Mouse (Mus musculus) forebrain, postnatal 0 days (tissue): ENCODE results near the gene Mdga1. TPM values are rescaled to one million over a fixed set of nuclear protein-coding genes. Genes with fewer than 3 reads are reported as not detected.
A peak's percentile ranks its signal among the peaks of the same experiment; 100 is the strongest.

Source experiments
- ATAC-seq: fragments of 200-750 bp; cut with Nextera tagmentation; 2 replicates; pipeline ENCODE4 v1.8.0; 2017; ENCODE audit warnings: mild to moderate bottlenecking, moderate library complexity
- DNase-seq: peaks from one replicate; pipeline ENCODE4 v3.0.0-alpha.2; 2015
- H3K27ac ChIP-seq: fragments of 300-500 bp; sonication (generic); 2 replicates; pipeline ENCODE4 v1.5.1; 2014; ENCODE audit warnings: low read depth, mild to moderate bottlenecking, antibody characterized with exemption, low read length, moderate library complexity, mixed read lengths
- H3K27me3 ChIP-seq: fragments of 300-500 bp; sonication (generic); 2 replicates; pipeline ENCODE4 v1.6.1; 2014; ENCODE audit warnings: mild to moderate bottlenecking, low read length, mixed read lengths; ENCODE audit not compliant: insufficient read depth
- H3K36me3 ChIP-seq: fragments of 300-500 bp; sonication (generic); 2 replicates; pipeline ENCODE4 v1.6.1; 2014; ENCODE audit warnings: mild to moderate bottlenecking, moderate library complexity; ENCODE audit not compliant: insufficient read depth
- H3K4me1 ChIP-seq: fragments of 300-500 bp; sonication (generic); 2 replicates; pipeline ENCODE4 v1.6.1; 2014; ENCODE audit warnings: antibody characterized with exemption; ENCODE audit not compliant: insufficient read depth
- H3K4me2 ChIP-seq: fragments of 300-500 bp; sonication (generic); 2 replicates; pipeline ENCODE4 v1.6.1; 2014; ENCODE audit warnings: low read depth, mild to moderate bottlenecking, moderate library complexity
- H3K4me3 ChIP-seq: fragments of 300-500 bp; sonication (generic); 2 replicates; pipeline ENCODE4 v1.5.1; 2014; ENCODE audit warnings: low read depth, low read length, mixed read lengths
- H3K9ac ChIP-seq: fragments of 300-500 bp; sonication (generic); 2 replicates; pipeline ENCODE4 v1.6.1; 2014; ENCODE audit warnings: mild to moderate bottlenecking
- H3K9me3 ChIP-seq: fragments of 300-500 bp; sonication (generic); 2 replicates; pipeline ENCODE4 v1.6.1; 2016; ENCODE audit warnings: low read length
- CTCF ChIP-seq: sonication (generic); IDR thresholded peaks from 2 replicates; pipeline ENCODE4 v1.5.1; 2016; ENCODE audit warnings: antibody characterized with exemption, control low read depth, low read depth
- WGBS: fragments of 180-500 bp; shearing (Covaris S2); extraction: QIAGEN DNeasy Blood & Tissue Kit; methylation state at CpG from one replicate; pipeline ENCODE4 v1.1.7; 2014; 5-methylcytosine and 5-hydroxymethylcytosine counted together
- polyA plus RNA-seq: library from polyadenylated mRNA; unstranded; fragments of >200 nt; fragmentation: Nextera tagmentation; extraction: Ambion mirVana; gene quantifications from 2 replicates; pipeline ENCODE4 v1.2.1, GENCODE M21; 2015
- total RNA-seq: library from RNA; depleted of rRNA; stranded (reverse); fragments of >200 nt; gene quantifications from 2 replicates; pipeline ENCODE4 v1.2.3, GENCODE M21; 2014

Mdga1 gene
- total and polyA plus RNA-seq, 2 experiments from 2014 or later, result 10.9 to 45.7 TPM

DNA sequence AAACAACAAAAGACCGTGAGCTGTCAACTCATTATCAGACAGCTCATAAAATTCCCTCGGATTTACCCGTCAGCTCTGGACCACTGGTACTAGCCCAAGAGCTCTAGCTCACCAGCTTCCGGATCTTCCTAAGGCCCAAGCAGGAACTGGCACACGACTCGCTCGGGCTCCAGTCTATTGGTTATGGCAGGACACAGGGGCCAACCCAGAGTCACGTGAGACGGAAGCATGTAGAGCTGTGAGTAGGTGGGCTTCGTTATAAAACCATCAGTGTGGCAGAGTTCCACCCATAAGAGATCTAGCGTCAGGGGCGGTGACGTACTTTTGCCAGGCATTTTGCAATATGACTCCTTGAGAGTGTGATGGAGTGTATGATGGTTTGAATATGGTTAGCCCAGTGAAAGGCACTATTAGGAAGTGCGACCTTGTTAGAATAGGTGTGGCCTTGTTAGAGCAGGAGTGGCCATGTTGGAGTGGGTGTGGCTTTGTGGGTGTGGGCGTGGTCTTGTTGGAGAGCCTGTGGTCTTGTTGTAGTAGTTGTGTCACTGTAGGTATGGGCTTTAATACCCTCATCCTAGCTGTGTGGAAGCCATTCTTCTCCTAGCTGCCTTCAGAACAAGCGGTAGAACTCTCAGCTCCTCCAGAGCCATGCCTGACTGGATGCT, 56.5 kb downstream of the Mdga1 start:
- Histone ChIP-seq H3K9me3 (no peaks in the 10 kb centered on the region), H3K4me3 (no peak overlapping the region), H3K4me1 (no peaks in the 10 kb centered on the region), H3K9ac (no peak overlapping the region), H3K4me2 (no peak overlapping the region), H3K27ac (no peak overlapping the region), H3K27me3 (no peaks in the 10 kb centered on the region), H3K36me3 (no peaks in the 10 kb centered on the region)
- 91% methylated on average over 16 of the region's 16 CpGs for WGBS
- DNase-seq (no peak), ATAC-seq (no peak)
- no peak for TF ChIP-seq CTCF

DNA sequence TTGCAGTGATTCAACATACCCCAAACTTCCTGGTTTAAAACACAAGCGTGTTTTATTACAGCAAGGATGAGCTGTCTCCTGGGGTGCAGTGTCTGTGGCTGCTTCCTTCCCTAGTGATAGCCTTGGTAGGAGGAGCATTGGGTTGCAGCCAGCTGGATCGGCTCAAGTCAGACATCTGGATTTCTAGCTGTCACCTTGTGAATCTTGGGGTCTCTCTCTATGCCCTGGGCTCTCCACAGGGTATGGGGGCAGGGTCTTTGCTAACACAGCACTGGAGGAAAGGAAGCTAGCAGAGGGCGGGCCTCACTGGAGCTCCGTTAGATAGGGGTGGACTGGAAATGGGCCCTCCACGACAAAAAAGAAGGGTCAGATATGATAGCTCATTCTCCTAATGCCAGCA, 57.2 kb downstream of the Mdga1 start:
- Histone ChIP-seq H3K4me2 (no peak overlapping the region), H3K4me3 (no peak overlapping the region), H3K27ac (no peak overlapping the region), H3K4me1 (no peaks in the 10 kb centered on the region), H3K9ac (no peak overlapping the region), H3K9me3 (no peaks in the 10 kb centered on the region), H3K27me3 (no peaks in the 10 kb centered on the region), H3K36me3 (no peaks in the 10 kb centered on the region)
- no peak for ATAC-seq
- TF ChIP-seq CTCF, result no peak
- 75% methylated on average over 5 of the region's 5 CpGs for WGBS
- no peak for DNase-seq

DNA sequence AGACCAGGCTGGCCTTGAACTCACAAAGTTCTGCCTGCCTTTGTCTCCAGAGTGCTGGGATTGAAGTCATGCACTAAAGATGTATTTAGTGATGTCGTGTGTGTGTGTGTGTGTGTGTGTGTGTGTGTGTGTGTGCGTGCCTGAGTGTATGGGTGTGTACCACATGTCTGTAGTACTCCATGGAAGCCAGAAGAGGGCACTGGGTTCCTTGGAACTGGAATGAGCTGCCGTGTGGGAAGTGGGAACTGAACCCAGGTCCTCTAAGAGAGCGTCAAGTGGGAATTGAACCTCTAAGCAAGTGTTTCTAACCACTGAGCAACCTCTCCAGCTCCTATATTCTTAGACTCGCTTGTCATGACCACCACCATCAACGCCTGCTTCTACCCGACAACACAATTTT, 60.9 kb downstream of the Mdga1 start:
- no peak overlapping the region for H3K4me3 ChIP-seq
- no peaks in the 10 kb centered on the region for H3K27me3 ChIP-seq
- H3K36me3 ChIP-seq, result no peaks in the 10 kb centered on the region
- WGBS, result 93% methylated on average over 7 of the region's 7 CpGs
- ATAC-seq (no peak), DNase-seq (no peak)
- no peak overlapping the region for H3K4me2 ChIP-seq
- H3K4me1 ChIP-seq, result no peaks in the 10 kb centered on the region
- H3K9me3 ChIP-seq, result no peaks in the 10 kb centered on the region
- no peak overlapping the region for H3K9ac ChIP-seq
- no peak for TF ChIP-seq CTCF
- no peak overlapping the region for H3K27ac ChIP-seq

DNA sequence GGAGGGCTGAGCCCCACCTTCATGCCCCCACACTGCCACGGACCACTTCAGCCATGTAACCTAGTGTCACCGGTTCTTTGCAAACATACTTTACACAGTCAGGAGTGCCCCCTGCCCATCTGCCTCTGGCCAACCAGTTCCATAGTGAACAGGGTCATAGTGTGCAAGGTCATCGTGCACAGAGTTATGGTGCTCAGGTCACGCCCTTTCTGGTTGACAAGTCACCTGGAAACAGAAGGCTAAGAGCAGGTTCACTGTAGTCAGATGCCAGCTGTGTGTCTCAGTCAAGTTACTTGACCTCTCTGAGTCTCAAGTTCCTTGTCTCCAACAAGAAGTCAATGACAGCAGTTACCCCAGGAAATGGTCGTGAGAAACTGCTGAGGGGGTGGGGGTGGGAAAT, 65.2 kb downstream of the Mdga1 start:
- H3K27ac ChIP-seq, result no peak overlapping the region
- no peaks in the 10 kb centered on the region for H3K9me3 ChIP-seq
- no peaks in the 10 kb centered on the region; the same call in 1 of the 2 replicates for H3K27me3 ChIP-seq
- no peak for ATAC-seq
- H3K9ac ChIP-seq, result no peak overlapping the region
- H3K4me2 ChIP-seq, result no peak overlapping the region
- no peak for DNase-seq
- H3K4me1 ChIP-seq, result no peaks in the 10 kb centered on the region
- 73% methylated on average over 5 of the region's 5 CpGs for WGBS
- no peaks in the 10 kb centered on the region for H3K36me3 ChIP-seq
- no peak for TF ChIP-seq CTCF
- no peak overlapping the region for H3K4me3 ChIP-seq

DNA sequence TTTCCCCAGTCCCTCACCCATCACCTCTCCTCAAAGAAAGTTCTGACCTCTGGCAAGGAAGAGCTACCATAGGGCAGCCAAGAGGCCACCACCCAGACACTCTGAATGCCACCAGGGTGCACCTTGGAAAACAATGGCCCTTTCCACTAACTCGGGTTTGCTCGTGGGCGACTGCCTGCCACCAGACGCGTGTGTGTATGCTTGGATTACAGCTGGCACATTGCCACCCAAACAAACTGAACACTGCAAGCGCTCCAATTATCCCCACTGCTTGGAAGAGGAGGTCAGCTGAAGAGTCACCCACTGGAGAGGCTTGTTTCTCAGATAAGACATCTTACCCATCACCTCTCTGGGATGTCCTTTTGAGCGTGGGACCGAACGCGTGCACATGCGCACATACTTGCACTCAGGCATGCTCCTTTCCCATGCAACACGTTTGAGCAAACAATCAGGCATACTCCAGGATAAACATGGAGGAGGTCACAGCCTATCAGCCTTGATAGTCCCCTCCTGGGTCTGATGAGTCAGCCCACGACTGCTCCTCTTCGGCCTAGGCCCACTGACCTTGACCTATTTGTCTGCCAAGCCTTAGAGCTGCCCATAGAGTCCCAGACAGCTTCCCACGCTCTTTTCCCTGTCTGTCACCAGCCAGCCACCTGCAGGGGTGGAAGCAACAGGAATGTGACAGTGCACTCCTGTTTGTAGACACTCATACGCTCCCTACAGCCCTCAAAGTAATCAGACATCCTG, 67.3 kb downstream of the Mdga1 start:
- no peak overlapping the region for H3K4me3 ChIP-seq
- no peak overlapping the region for H3K27ac ChIP-seq
- no peaks in the 10 kb centered on the region for H3K9me3 ChIP-seq
- peak; percentile 57 for DNase-seq
- ATAC-seq, result no peak
- H3K9ac ChIP-seq, result no peak overlapping the region
- H3K4me2 ChIP-seq, result no peak overlapping the region
- H3K27me3 ChIP-seq, result no peaks in the 10 kb centered on the region; the same call in 1 of the 2 replicates
- H3K4me1 ChIP-seq, result no peaks in the 10 kb centered on the region
- 53% methylated on average over 16 of the region's 16 CpGs for WGBS
- H3K36me3 ChIP-seq, result no peaks in the 10 kb centered on the region
- no peak for TF ChIP-seq CTCF

DNA sequence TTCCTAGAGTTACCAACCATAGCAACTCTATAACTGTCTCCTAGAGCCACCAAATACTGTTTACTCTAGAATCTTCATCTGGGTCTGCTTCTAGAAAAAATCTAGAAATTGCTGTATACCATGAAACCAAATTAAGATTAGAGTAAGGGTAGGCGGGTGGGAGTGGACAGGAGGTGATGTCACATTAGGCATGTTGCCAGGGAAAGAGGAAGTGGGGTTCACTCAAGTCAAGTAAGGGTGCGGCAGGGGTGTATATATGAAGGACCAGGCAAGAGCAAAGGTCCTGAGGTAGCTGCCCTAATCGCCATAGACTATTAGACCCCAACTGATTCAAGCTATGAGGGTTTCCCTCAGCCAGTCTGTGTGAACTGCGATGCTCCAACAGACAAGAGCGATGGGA, 69.6 kb downstream of the Mdga1 start:
- ATAC-seq, result no peak
- Histone ChIP-seq H3K27me3 (no peaks in the 10 kb centered on the region; the same call in 1 of the 2 replicates), H3K9ac (no peak overlapping the region), H3K27ac (no peak overlapping the region), H3K4me2 (no peak overlapping the region), H3K9me3 (no peaks in the 10 kb centered on the region), H3K4me1 (no peaks in the 10 kb centered on the region), H3K36me3 (no peaks in the 10 kb centered on the region), H3K4me3 (no peak overlapping the region)
- no peak for DNase-seq
- WGBS, result 82% methylated on average over 5 of the region's 5 CpGs
- TF ChIP-seq CTCF, result no peak

DNA sequence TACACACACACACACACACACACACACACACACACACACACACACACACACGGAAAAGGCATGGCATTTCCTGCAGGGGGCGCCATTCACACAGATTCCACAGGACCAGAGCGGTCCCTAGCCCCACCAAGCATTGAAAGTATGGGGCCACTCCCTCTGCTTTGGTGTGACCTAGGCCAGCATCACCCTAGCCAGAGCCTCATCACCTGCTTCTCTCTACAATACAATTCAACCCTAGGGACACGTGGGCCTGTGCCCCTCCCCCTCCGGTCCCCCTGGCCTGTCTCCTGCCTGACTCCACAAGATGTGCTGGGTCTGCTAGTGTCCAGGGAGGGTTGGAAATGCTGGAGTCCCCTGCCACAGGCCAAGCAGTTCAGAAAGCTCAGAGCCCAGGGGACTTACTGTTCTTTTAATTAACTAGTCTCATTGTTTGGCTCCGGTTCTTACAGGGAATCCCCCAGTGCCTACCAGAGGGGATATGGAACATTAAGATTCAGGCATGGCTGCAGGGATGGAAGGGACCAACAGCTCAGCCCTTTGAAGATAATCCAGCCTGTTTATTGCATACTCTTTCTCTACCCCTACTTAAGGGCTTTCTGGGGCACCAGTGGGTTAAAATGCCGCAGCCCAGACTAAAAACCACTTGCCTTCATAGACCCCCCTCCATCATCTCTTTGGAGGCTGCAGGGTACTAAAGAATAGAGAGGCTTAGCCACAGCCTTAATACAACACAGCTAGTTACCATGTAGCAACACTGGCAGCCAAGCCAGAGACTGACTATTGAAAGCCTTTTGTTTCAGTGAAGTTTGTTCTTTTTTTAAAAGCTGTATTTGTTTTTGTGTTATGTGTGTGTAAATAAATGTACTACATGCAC, 73.5 kb downstream of the Mdga1 start:
- Histone ChIP-seq H3K9me3 (no peaks in the 10 kb centered on the region), H3K36me3 (no peaks in the 10 kb centered on the region), H3K4me2 (no peak overlapping the region), H3K4me1 (no peaks in the 10 kb centered on the region), H3K27me3 (no peaks in the 10 kb centered on the region; the same call in 1 of the 2 replicates), H3K27ac (no peak overlapping the region), H3K4me3 (no peak overlapping the region), H3K9ac (no peak overlapping the region)
- ATAC-seq (peak; percentile 58), DNase-seq (peak; percentile 47)
- TF ChIP-seq CTCF, result peak; percentile 70
- WGBS, result 5% methylated on average over 7 of the region's 7 CpGs
